Comparison of ENCODE assay signal across 9 mouse cellular contexts in genomic region chr8:79562071-79562581, GRCm38 (mm10).
DNase-seq lines count a peak whose midpoint lies in the region; TF ChIP-seq lines count a peak whose summit lies in the region.
"Had no signal": no experiment of that assay in that cellular context is flagged by ENCODE, and none has a peak within 500 bp of the region (broad histone marks: within the 10 kb centered on the region; RNA-seq: fewer than 3 reads in every experiment).

No protein-coding gene starts in this region.

- H3K27ac ChIP-seq in left cerebral cortex, adult 2 months: peak overlapping the region; percentile 55
- H3K27ac ChIP-seq: liver, embryonic 13.5 days had no signal

- DNase-seq in left cerebral cortex, adult 2 months (ENCODE audit: extremely low spot score in 1 of 2, low spot score in 2 of 2): peak; percentile 26
- no peak for DNase-seq in left cerebral cortex, postnatal 4 days
- peak; percentile 54 for DNase-seq in embryo, embryonic 10.5 days (ENCODE audit: low spot score)
- DNase-seq in heart, adult 8-10 months (ENCODE audit: low spot score): peak; percentile 78
- DNase-seq in kidney, postnatal 14 days: peak; percentile 7
- peak; percentile 31 for DNase-seq in right cerebral cortex, postnatal 25 days
- no peak for DNase-seq in thymus, postnatal 10 days (ENCODE audit: low spot score in 2 of 2)
- DNase-seq in spleen, adult 12 weeks (ENCODE audit: low spot score): no peak
- DNase-seq: liver, embryonic 13.5 days had no signal

- no peak overlapping the region for H3K4me3 ChIP-seq in left cerebral cortex, adult 2 months
- H3K4me3 ChIP-seq: liver, embryonic 13.5 days had no signal

- no peak for TF ChIP-seq CTCF in left cerebral cortex, adult 2 months (IDR thresholded peaks at IDR 0.05)

- intact Hi-C loops in left cerebral cortex, adult 2 months (cut with DNase I): no loop called here
- intact Hi-C loops in left cerebral cortex, postnatal 4 days (cut with DNase I): no loop called here

Comparison
In these comparisons a context has a peak if more than half of its experiments do, and no peak if none do; other contexts are left out.
1. DNase-seq: peak in left cerebral cortex, adult 2 months (2 of 2), embryo, embryonic 10.5 days (single experiment), heart, adult 8-10 months (single experiment), kidney, postnatal 14 days (single experiment) and right cerebral cortex, postnatal 25 days (single experiment); none in left cerebral cortex, postnatal 4 days (single experiment), thymus, postnatal 10 days (0 of 2) and spleen, adult 12 weeks (single experiment).